ENCODE assay signal across 34 mouse cellular contexts in the genomic region with DNA sequence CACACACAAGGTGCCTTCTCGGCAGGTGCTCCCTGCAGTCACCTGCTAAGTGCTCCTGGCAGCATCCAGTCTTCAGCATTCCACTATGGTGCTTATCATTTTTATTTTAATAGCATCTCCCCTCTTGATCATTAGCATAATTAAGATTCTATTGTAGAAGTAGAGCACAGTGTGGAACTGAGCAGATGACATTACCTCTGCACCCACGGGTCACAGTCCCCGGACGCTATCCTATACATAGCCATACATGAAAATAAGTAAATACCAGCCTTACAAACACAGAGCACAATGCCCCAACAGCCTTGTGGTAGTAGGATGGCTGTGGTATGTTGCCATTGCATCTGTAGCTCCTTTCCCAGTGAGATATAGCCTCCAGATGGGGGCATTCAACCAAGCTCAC. TPM values are rescaled to one million over a fixed set of nuclear protein-coding genes. Genes with fewer than 3 reads are reported as not detected.
DNase-seq lines count a peak whose midpoint lies in the region; ATAC-seq and TF ChIP-seq lines count a peak whose summit lies in the region.
"Had no signal": no experiment of that assay in that cellular context is flagged by ENCODE, and none has a peak within 500 bp of the region (broad histone marks: within the 10 kb centered on the region; RNA-seq: fewer than 3 reads in every experiment).

No protein-coding gene starts in this region.

- H3K4me2 ChIP-seq in hindbrain, embryonic 12.5 days (replicated peaks), result no peak overlapping the region
- H3K4me2 ChIP-seq in hindbrain, postnatal 0 days (ENCODE audit: low read depth, low read length), result no peak overlapping the region
- H3K4me2 ChIP-seq in midbrain, embryonic 15.5 days, result no peak overlapping the region
- no peak overlapping the region for H3K4me2 ChIP-seq in midbrain, embryonic 11.5 days
- H3K4me2 ChIP-seq in stomach, embryonic 14.5 days (replicated peaks; ENCODE audit: low read depth, low read length), result no peak overlapping the region
- no peak overlapping the region for H3K4me2 ChIP-seq in stomach, postnatal 0 days (replicated peaks; ENCODE audit: low read depth)
- H3K4me2 ChIP-seq in neural tube, embryonic 14.5 days (ENCODE audit: low read depth, low read length), result no peak overlapping the region
- H3K4me2 ChIP-seq: embryonic facial prominence, embryonic 13.5 days; forebrain, embryonic 12.5 days; forebrain, embryonic 15.5 days; heart, embryonic 13.5 days had no signal

- H3K27ac ChIP-seq in hindbrain, embryonic 12.5 days, result peak overlapping the region; percentile 53
- no peak overlapping the region for H3K27ac ChIP-seq in hindbrain, postnatal 0 days
- H3K27ac ChIP-seq in midbrain, embryonic 15.5 days, result no peak overlapping the region
- H3K27ac ChIP-seq in midbrain, embryonic 11.5 days (ENCODE audit: low read depth, low read length), result no peak overlapping the region
- H3K27ac ChIP-seq in stomach, embryonic 14.5 days (ENCODE audit: low read length), result peak overlapping the region; percentile 27; the same call in 1 of the 2 replicates
- H3K27ac ChIP-seq in stomach, postnatal 0 days (replicated peaks), result no peak overlapping the region
- no peak overlapping the region for H3K27ac ChIP-seq in neural tube, embryonic 14.5 days (ENCODE audit: low read depth, low read length)
- H3K27ac ChIP-seq: embryonic facial prominence, embryonic 10.5 days; embryonic facial prominence, embryonic 13.5 days; forebrain, embryonic 12.5 days; forebrain, embryonic 15.5 days; heart, adult 2 months; heart, embryonic 10.5 days; heart, embryonic 13.5 days had no signal

- H3K27me3 ChIP-seq in hindbrain, embryonic 12.5 days, result no peaks in the 10 kb centered on the region
- no peaks in the 10 kb centered on the region for H3K27me3 ChIP-seq in hindbrain, postnatal 0 days (ENCODE audit: insufficient read depth, low read length)
- H3K27me3 ChIP-seq in midbrain, embryonic 15.5 days (replicated peaks), result no peaks in the 10 kb centered on the region
- H3K27me3 ChIP-seq in midbrain, embryonic 11.5 days (ENCODE audit: control insufficient read depth, insufficient read depth, low read length), result no peaks in the 10 kb centered on the region
- H3K27me3 ChIP-seq in stomach, embryonic 14.5 days (ENCODE audit: control insufficient read depth, insufficient read depth, low read length), result no peaks in the 10 kb centered on the region
- no peaks in the 10 kb centered on the region for H3K27me3 ChIP-seq in stomach, postnatal 0 days (ENCODE audit: control insufficient read depth, insufficient read depth, low read length)
- no peaks in the 10 kb centered on the region for H3K27me3 ChIP-seq in neural tube, embryonic 14.5 days (ENCODE audit: control insufficient read depth, insufficient read depth, low read length)
- H3K27me3 ChIP-seq: embryonic facial prominence, embryonic 13.5 days; forebrain, embryonic 15.5 days; heart, embryonic 13.5 days had no signal

- no peaks in the 10 kb centered on the region for H3K9me3 ChIP-seq in hindbrain, embryonic 12.5 days (replicated peaks)
- no peaks in the 10 kb centered on the region for H3K9me3 ChIP-seq in hindbrain, postnatal 0 days (ENCODE audit: low read length)
- H3K9me3 ChIP-seq in midbrain, embryonic 15.5 days, result no peaks in the 10 kb centered on the region
- H3K9me3 ChIP-seq in midbrain, embryonic 11.5 days (ENCODE audit: control insufficient read depth, low read length), result no peaks in the 10 kb centered on the region; the same call in 1 of the 2 replicates
- H3K9me3 ChIP-seq in stomach, embryonic 14.5 days (ENCODE audit: control insufficient read depth, low read depth, low read length), result no peaks in the 10 kb centered on the region
- no peaks in the 10 kb centered on the region for H3K9me3 ChIP-seq in stomach, postnatal 0 days (ENCODE audit: control insufficient read depth, low read length)
- no peaks in the 10 kb centered on the region for H3K9me3 ChIP-seq in neural tube, embryonic 14.5 days (ENCODE audit: control insufficient read depth, low read length)
- H3K9me3 ChIP-seq: embryonic facial prominence, embryonic 10.5 days; embryonic facial prominence, embryonic 13.5 days; forebrain, embryonic 12.5 days; forebrain, embryonic 15.5 days; heart, embryonic 10.5 days; heart, embryonic 13.5 days had no signal

- no peak for DNase-seq in hindbrain, postnatal 0 days (ENCODE audit: low spot score)
- no peak for DNase-seq in midbrain, embryonic 11.5 days (ENCODE audit: low spot score, missing footprints)
- DNase-seq in stomach, postnatal 0 days (ENCODE audit: low spot score), result no peak
- DNase-seq in frontal cortex, postnatal 25 days (ENCODE audit: low spot score in 2 of 2), result no peak
- DNase-seq: adrenal gland, adult 2 months; cerebellum, adult 11-12 months; cerebellum, adult 8-10 months; cerebellum, postnatal 36 days; embryo, embryonic 11 days; gastrocnemius, postnatal 10 days; gastrocnemius, postnatal 36 days; heart, adult 2 months; heart, postnatal 14 days had no signal

- TF ChIP-seq EP300 in stomach, postnatal 0 days (optimal IDR thresholded peaks at IDR 0.05), result no peak

- peak; percentile 23; the same call in 1 of the 2 replicates for ATAC-seq in hindbrain, embryonic 12.5 days (ENCODE audit: low FRiP score)
- no peak; the same call in 1 of the 2 replicates for ATAC-seq in hindbrain, postnatal 0 days
- peak; percentile 35; the same call in 1 of the 2 replicates for ATAC-seq in midbrain, embryonic 15.5 days (replicated peaks)
- ATAC-seq in midbrain, embryonic 11.5 days (ENCODE audit: low FRiP score), result no peak
- no peak for ATAC-seq in stomach, embryonic 14.5 days (ENCODE audit: insufficient number of reproducible peaks, insufficient read depth, low FRiP score, low read depth)
- no peak for ATAC-seq in stomach, postnatal 0 days (ENCODE audit: low FRiP score, low TSS enrichment)
- ATAC-seq in neural tube, embryonic 14.5 days (ENCODE audit: low read depth), result peak; percentile 62; the same call in 1 of the 2 replicates
- ATAC-seq: forebrain, embryonic 15.5 days; inflammation-experienced regulatory T-cells, adult 6 months; intestine, embryonic 16.5 days had no signal

- WGBS in hindbrain, embryonic 12.5 days, result 91% methylated on average over 4 of the region's 4 CpGs
- WGBS in hindbrain, postnatal 0 days, result 69% methylated on average over 4 of the region's 4 CpGs
- WGBS in midbrain, embryonic 15.5 days, result 87% methylated on average over 4 of the region's 4 CpGs
- 97% methylated on average over 4 of the region's 4 CpGs for WGBS in midbrain, embryonic 11.5 days
- 91% methylated on average over 4 of the region's 4 CpGs for WGBS in stomach, embryonic 14.5 days
- WGBS in stomach, postnatal 0 days, result 96% methylated on average over 4 of the region's 4 CpGs
- 61% methylated on average over 4 of the region's 4 CpGs for WGBS in neural tube, embryonic 14.5 days

- H3K4me1 ChIP-seq in hindbrain, embryonic 12.5 days, result peaks cover 19% of the 10 kb centered on the region
- peaks cover 4% of the 10 kb centered on the region; the same call in 1 of the 2 replicates for H3K4me1 ChIP-seq in hindbrain, postnatal 0 days (ENCODE audit: insufficient read depth, low read length)
- H3K4me1 ChIP-seq in midbrain, embryonic 15.5 days, result peaks cover 24% of the 10 kb centered on the region
- peaks cover 2% of the 10 kb centered on the region; the same call in 1 of the 2 replicates for H3K4me1 ChIP-seq in midbrain, embryonic 11.5 days (ENCODE audit: control insufficient read depth, insufficient read depth, low read length)
- no peaks in the 10 kb centered on the region for H3K4me1 ChIP-seq in stomach, embryonic 14.5 days (ENCODE audit: control insufficient read depth, insufficient read depth, low read length)
- H3K4me1 ChIP-seq in stomach, postnatal 0 days (replicated peaks; ENCODE audit: control insufficient read depth, insufficient read depth), result no peaks in the 10 kb centered on the region
- H3K4me1 ChIP-seq in neural tube, embryonic 14.5 days (ENCODE audit: control insufficient read depth, insufficient read depth, low read length), result peaks cover 11% of the 10 kb centered on the region; the same call in 1 of the 2 replicates

- no peak for TF ChIP-seq CTCF in hindbrain, postnatal 0 days (IDR thresholded peaks at IDR 0.05; ENCODE audit: low read depth)
- no peak for TF ChIP-seq CTCF in stomach, postnatal 0 days (IDR thresholded peaks at IDR 0.05; ENCODE audit: low read depth)

- H3K36me3 ChIP-seq in hindbrain, embryonic 12.5 days, result no peaks in the 10 kb centered on the region
- H3K36me3 ChIP-seq in hindbrain, postnatal 0 days (ENCODE audit: insufficient read depth, low read length), result no peaks in the 10 kb centered on the region
- H3K36me3 ChIP-seq in midbrain, embryonic 15.5 days (replicated peaks), result no peaks in the 10 kb centered on the region
- H3K36me3 ChIP-seq in midbrain, embryonic 11.5 days (ENCODE audit: control insufficient read depth, insufficient read depth, low read length), result no peaks in the 10 kb centered on the region
- H3K36me3 ChIP-seq in stomach, embryonic 14.5 days (ENCODE audit: control insufficient read depth, insufficient read depth, low read length), result no peaks in the 10 kb centered on the region
- no peaks in the 10 kb centered on the region for H3K36me3 ChIP-seq in stomach, postnatal 0 days (ENCODE audit: control insufficient read depth, insufficient read depth, low read length)
- no peaks in the 10 kb centered on the region for H3K36me3 ChIP-seq in neural tube, embryonic 14.5 days (ENCODE audit: control insufficient read depth, insufficient read depth, low read length)
- H3K36me3 ChIP-seq: embryonic facial prominence, embryonic 10.5 days; embryonic facial prominence, embryonic 13.5 days; forebrain, embryonic 12.5 days; forebrain, embryonic 15.5 days; heart, embryonic 10.5 days; heart, embryonic 13.5 days had no signal

- H3K9ac ChIP-seq in hindbrain, embryonic 12.5 days, result no peak overlapping the region
- no peak overlapping the region for H3K9ac ChIP-seq in hindbrain, postnatal 0 days (replicated peaks; ENCODE audit: low read length)
- H3K9ac ChIP-seq in midbrain, embryonic 15.5 days, result no peak overlapping the region
- no peak overlapping the region for H3K9ac ChIP-seq in midbrain, embryonic 11.5 days (ENCODE audit: low read length)
- H3K9ac ChIP-seq in stomach, embryonic 14.5 days (replicated peaks; ENCODE audit: low read depth, low read length), result no peak overlapping the region
- no peak overlapping the region for H3K9ac ChIP-seq in stomach, postnatal 0 days (ENCODE audit: low read length)
- no peak overlapping the region for H3K9ac ChIP-seq in neural tube, embryonic 14.5 days (replicated peaks; ENCODE audit: low read depth, low read length)
- H3K9ac ChIP-seq: embryonic facial prominence, embryonic 13.5 days; forebrain, embryonic 12.5 days; forebrain, embryonic 15.5 days; heart, embryonic 13.5 days had no signal

- no peak overlapping the region for H3K4me3 ChIP-seq in hindbrain, embryonic 12.5 days
- H3K4me3 ChIP-seq in hindbrain, postnatal 0 days (ENCODE audit: low read length), result no peak overlapping the region
- no peak overlapping the region for H3K4me3 ChIP-seq in midbrain, embryonic 15.5 days
- H3K4me3 ChIP-seq in midbrain, embryonic 11.5 days (ENCODE audit: low read depth, low read length), result no peak overlapping the region
- no peak overlapping the region for H3K4me3 ChIP-seq in stomach, embryonic 14.5 days (ENCODE audit: low read depth, low read length)
- H3K4me3 ChIP-seq in stomach, postnatal 0 days (ENCODE audit: low read depth, low read length), result no peak overlapping the region
- H3K4me3 ChIP-seq in neural tube, embryonic 14.5 days (ENCODE audit: low read depth, low read length), result no peak overlapping the region
- H3K4me3 ChIP-seq: embryonic facial prominence, embryonic 10.5 days; embryonic facial prominence, embryonic 13.5 days; erythroblast, embryonic 14.5 days; forebrain, embryonic 12.5 days; forebrain, embryonic 15.5 days; heart, adult 2 months; heart, embryonic 10.5 days; heart, embryonic 13.5 days had no signal

RNA-seq across cellular contexts. Expression of a gene that starts 16.4 kb away (rescaled TPM):
- polyA plus RNA-seq in hindbrain, embryonic 12.5 days (2016; fragmentation: Nextera tagmentation; extraction: Ambion mirVana), result 0.43 and 1.2 TPM in 2 replicates
- 0.26 TPM in 1 of 2 replicates, not detected in the other for total RNA-seq in hindbrain, postnatal 0 days (2014; rRNA removed)
- polyA plus RNA-seq in hindbrain, postnatal 0 days (2015; fragmentation: Nextera tagmentation; extraction: Ambion mirVana), result 0.97 and 1.1 TPM in 2 replicates
- polyA plus RNA-seq in midbrain, embryonic 15.5 days (2015; fragmentation: Nextera tagmentation; extraction: Ambion mirVana), result 0.54 and 0.59 TPM in 2 replicates
- polyA plus RNA-seq in midbrain, embryonic 11.5 days (2014; fragmentation: Nextera tagmentation; extraction: Ambion mirVana), result 0.92 and 1.4 TPM in 2 replicates
- polyA plus RNA-seq in stomach, embryonic 14.5 days (2014; fragmentation: Nextera tagmentation; extraction: Ambion mirVana), result 1.6 and 2.2 TPM in 2 replicates
- 3.7 and 4.9 TPM in 2 replicates for polyA plus RNA-seq in stomach, postnatal 0 days (2015; fragmentation: Nextera tagmentation; extraction: Ambion mirVana)
- polyA plus RNA-seq in neural tube, embryonic 14.5 days (2014; fragmentation: Nextera tagmentation; extraction: Ambion mirVana), result 0.64 and 0.93 TPM in 2 replicates
- polyA plus RNA-seq: erythroblast, embryonic 14.5 days had no signal

RNA-seq across cellular contexts. Expression of a gene that starts 43.9 kb away (rescaled TPM):
- 37.8 and 39.6 TPM in 2 replicates for polyA plus RNA-seq in hindbrain, embryonic 12.5 days (2016; fragmentation: Nextera tagmentation; extraction: Ambion mirVana)
- 15.6 and 18.9 TPM in 2 replicates for total RNA-seq in hindbrain, postnatal 0 days (2014; rRNA removed)
- 25.3 and 29.5 TPM in 2 replicates for polyA plus RNA-seq in hindbrain, postnatal 0 days (2015; fragmentation: Nextera tagmentation; extraction: Ambion mirVana)
- polyA plus RNA-seq in midbrain, embryonic 15.5 days (2015; fragmentation: Nextera tagmentation; extraction: Ambion mirVana), result 32.4 and 35.3 TPM in 2 replicates
- 34.8 and 40.5 TPM in 2 replicates for polyA plus RNA-seq in midbrain, embryonic 11.5 days (2014; fragmentation: Nextera tagmentation; extraction: Ambion mirVana)
- 30.6 and 31.7 TPM in 2 replicates for polyA plus RNA-seq in stomach, embryonic 14.5 days (2014; fragmentation: Nextera tagmentation; extraction: Ambion mirVana)
- polyA plus RNA-seq in stomach, postnatal 0 days (2015; fragmentation: Nextera tagmentation; extraction: Ambion mirVana), result 17.3 and 17.4 TPM in 2 replicates
- polyA plus RNA-seq in neural tube, embryonic 14.5 days (2014; fragmentation: Nextera tagmentation; extraction: Ambion mirVana), result 34.5 and 35.1 TPM in 2 replicates

RNA-seq across cellular contexts. Expression of a gene that starts 43.9 kb away (rescaled TPM):
- 18.2 and 18.9 TPM in 2 replicates for polyA plus RNA-seq in hindbrain, embryonic 12.5 days (2016; fragmentation: Nextera tagmentation; extraction: Ambion mirVana)
- 11.0 and 13.8 TPM in 2 replicates for total RNA-seq in hindbrain, postnatal 0 days (2014; rRNA removed)
- polyA plus RNA-seq in hindbrain, postnatal 0 days (2015; fragmentation: Nextera tagmentation; extraction: Ambion mirVana), result 13.6 and 14.9 TPM in 2 replicates
- 13.5 and 14.0 TPM in 2 replicates for polyA plus RNA-seq in midbrain, embryonic 15.5 days (2015; fragmentation: Nextera tagmentation; extraction: Ambion mirVana)
- polyA plus RNA-seq in midbrain, embryonic 11.5 days (2014; fragmentation: Nextera tagmentation; extraction: Ambion mirVana), result 18.7 and 19.0 TPM in 2 replicates
- polyA plus RNA-seq in stomach, embryonic 14.5 days (2014; fragmentation: Nextera tagmentation; extraction: Ambion mirVana), result 16.5 and 16.7 TPM in 2 replicates
- 14.5 and 15.2 TPM in 2 replicates for polyA plus RNA-seq in stomach, postnatal 0 days (2015; fragmentation: Nextera tagmentation; extraction: Ambion mirVana)
- polyA plus RNA-seq in neural tube, embryonic 14.5 days (2014; fragmentation: Nextera tagmentation; extraction: Ambion mirVana), result 14.4 and 15.7 TPM in 2 replicates

RNA-seq across cellular contexts. Expression of a gene that starts 52.1 kb away (rescaled TPM):
- not detected in 2 replicates for polyA plus RNA-seq in hindbrain, embryonic 12.5 days (2016; fragmentation: Nextera tagmentation; extraction: Ambion mirVana)
- not detected in 2 replicates for total RNA-seq in hindbrain, postnatal 0 days (2014; rRNA removed)
- not detected in 2 replicates for polyA plus RNA-seq in hindbrain, postnatal 0 days (2015; fragmentation: Nextera tagmentation; extraction: Ambion mirVana)
- not detected in 2 replicates for polyA plus RNA-seq in midbrain, embryonic 15.5 days (2015; fragmentation: Nextera tagmentation; extraction: Ambion mirVana)
- polyA plus RNA-seq in midbrain, embryonic 11.5 days (2014; fragmentation: Nextera tagmentation; extraction: Ambion mirVana), result not detected in 2 replicates
- polyA plus RNA-seq in stomach, embryonic 14.5 days (2014; fragmentation: Nextera tagmentation; extraction: Ambion mirVana), result 0.45 and 0.55 TPM in 2 replicates
- 21.4 and 24.8 TPM in 2 replicates for polyA plus RNA-seq in stomach, postnatal 0 days (2015; fragmentation: Nextera tagmentation; extraction: Ambion mirVana)
- polyA plus RNA-seq in neural tube, embryonic 14.5 days (2014; fragmentation: Nextera tagmentation; extraction: Ambion mirVana), result not detected in 2 replicates
- total RNA-seq: adrenal gland, adult 2 months; adrenal gland, postnatal 14 days; adrenal gland, postnatal 4 days; gastrocnemius, adult 18-20 months; gastrocnemius, postnatal 10 days; gastrocnemius, postnatal 36 days; granulocyte monocyte progenitor cell, adult 5-6 weeks; heart, adult 2 months; heart, postnatal 14 days; hematopoietic stem cell, adult 5-6 weeks; MEL had no signal
- polyA plus RNA-seq: adrenal gland, adult 2 months; cortical plate, adult 2 months; embryonic facial prominence, embryonic 10.5 days; embryonic facial prominence, embryonic 13.5 days; erythroblast, embryonic 14.5 days; forebrain, embryonic 12.5 days; forebrain, embryonic 15.5 days; heart, adult 2 months; heart, embryonic 10.5 days; heart, embryonic 16.5 days; inflammation-experienced regulatory T-cells, adult 6 months had no signal

Comparison
In these comparisons a context has a peak if more than half of its experiments do, and no peak if none do; other contexts are left out.
1. ATAC-seq: peak in hindbrain, embryonic 12.5 days (single experiment), midbrain, embryonic 15.5 days (single experiment) and neural tube, embryonic 14.5 days (single experiment); none in hindbrain, postnatal 0 days (single experiment), midbrain, embryonic 11.5 days (single experiment), stomach, embryonic 14.5 days (single experiment) and stomach, postnatal 0 days (single experiment).
2. H3K27ac ChIP-seq: peak in hindbrain, embryonic 12.5 days (single experiment) and stomach, embryonic 14.5 days (single experiment); none in hindbrain, postnatal 0 days (single experiment), midbrain, embryonic 15.5 days (single experiment), midbrain, embryonic 11.5 days (single experiment), stomach, postnatal 0 days (single experiment) and neural tube, embryonic 14.5 days (single experiment).